Mouse (Mus musculus): ENCODE results near the gene Fnbp4.

DNA sequence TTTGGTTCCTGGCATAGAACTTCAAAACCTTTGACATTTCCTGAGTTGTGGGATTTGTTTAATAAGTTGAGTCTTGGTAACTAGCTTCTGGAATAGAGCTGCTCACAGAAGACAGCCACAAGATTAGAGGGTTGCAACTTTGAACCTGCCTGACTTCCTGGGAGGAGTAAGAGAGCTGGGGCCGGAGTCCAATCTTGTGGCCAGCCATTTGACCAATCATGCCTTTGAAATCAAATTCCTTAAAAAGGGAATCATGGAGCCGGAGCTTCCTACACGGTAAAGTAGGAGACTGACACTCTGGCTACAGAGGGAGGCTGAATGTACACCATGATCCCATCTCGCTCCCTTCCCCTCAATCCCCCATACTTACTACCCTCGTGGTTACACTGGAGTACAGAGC lies 5.2 kb upstream of the Fnbp4 start:
- TF ChIP-seq GATA1 (IDR thresholded peaks at IDR 0.05; ENCODE audit: low read length): no peak
- no peak for TF ChIP-seq TAL1 (IDR thresholded peaks at IDR 0.05; ENCODE audit: low read length)
